Mouse (Mus musculus): ENCODE data around the gene Clip4. TPM values are rescaled to one million over a fixed set of nuclear protein-coding genes. Genes with fewer than 3 reads are reported as not detected.

The Clip4 gene
- total RNA-seq, 1 experiment: 6.1 TPM

GRCm38 (mm10) chr17:71816136-71816864 lies 48.0 kb downstream of the Clip4 start:
- no peak overlapping the region for H3K4me3 ChIP-seq (ENCODE audit: insufficient read depth in 1 of 2, low read depth in 1 of 2, low read length in 2 of 2, poor library complexity in 1 of 2, severe bottlenecking in 1 of 2)
- DNase-seq (ENCODE audit: low read depth, low spot score): no peak
- H3K27ac ChIP-seq (ENCODE audit: insufficient read depth, low read depth, low read length, poor library complexity, severe bottlenecking): no peak overlapping the region
- in situ Hi-C loops (cut with MboI; ENCODE audit: low sequenced_read_pairs in 2 of 2, unreplicated experiment in 2 of 2): no loop called here
- H3K4me1 ChIP-seq (ENCODE audit: control insufficient read depth in 2 of 2, insufficient read depth in 2 of 2, low read length in 2 of 2, poor library complexity in 1 of 2): no peaks in the 10 kb centered on the region; a peak in 1 of 4 replicates
- H3K36me3 ChIP-seq (ENCODE audit: control insufficient read depth, insufficient read depth, low read length, poor library complexity, severe bottlenecking): no peaks in the 10 kb centered on the region
- no peaks in the 10 kb centered on the region for H3K9me3 ChIP-seq (ENCODE audit: control insufficient read depth, insufficient read depth, low read depth, low read length)
- no peak for TF ChIP-seq HCFC1 (IDR thresholded peaks at IDR 0.05; ENCODE audit: borderline replicate concordance, insufficient read depth, low read length)
- H3K9ac ChIP-seq (ENCODE audit: insufficient read depth, low read depth, low read length, poor library complexity, severe bottlenecking): no peak overlapping the region

DNA sequence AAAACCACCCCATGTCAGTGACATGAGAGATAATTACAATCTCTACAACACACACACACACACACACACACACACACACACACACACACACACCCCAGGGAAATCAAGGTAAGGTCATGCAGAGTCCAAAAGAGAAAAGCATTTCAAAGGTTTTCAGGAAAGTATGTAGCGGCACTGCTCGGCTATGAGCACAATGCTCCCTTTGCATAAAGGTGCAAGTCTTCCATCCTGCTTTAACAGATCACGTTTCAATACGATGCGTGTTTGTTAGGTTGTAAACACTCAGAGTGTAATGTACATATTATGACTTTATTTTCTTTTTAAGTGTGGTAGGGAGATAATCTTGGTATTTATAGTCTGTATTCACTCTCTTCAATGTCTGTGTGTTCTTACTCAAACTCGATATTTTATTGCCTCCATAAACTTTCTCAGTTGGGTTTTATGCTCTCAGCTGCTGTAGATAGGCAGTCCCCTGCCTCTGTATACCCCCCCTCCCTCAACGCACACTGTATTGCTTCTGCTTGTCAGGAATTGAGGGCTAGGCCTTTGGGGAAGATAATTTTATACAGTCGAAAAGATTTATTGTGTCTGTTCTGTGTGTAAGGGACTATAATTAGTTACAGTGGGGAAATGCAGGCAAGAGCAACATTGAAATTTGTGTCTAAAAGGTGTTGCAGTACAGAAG lies 55.5 kb downstream of the Clip4 start:
- Histone ChIP-seq H3K36me3 (ENCODE audit: control insufficient read depth, insufficient read depth, low read length, poor library complexity, severe bottlenecking) (peaks cover 2% of the 10 kb centered on the region; the same call in 1 of the 2 replicates), H3K9ac (ENCODE audit: insufficient read depth, low read depth, low read length, poor library complexity, severe bottlenecking) (no peak overlapping the region), H3K9me3 (ENCODE audit: control insufficient read depth, insufficient read depth, low read depth, low read length) (no peaks in the 10 kb centered on the region), H3K4me1 (ENCODE audit: control insufficient read depth in 2 of 2, insufficient read depth in 2 of 2, low read length in 2 of 2, poor library complexity in 1 of 2) (no peaks in the 10 kb centered on the region), H3K4me3 (ENCODE audit: insufficient read depth in 1 of 2, low read depth in 1 of 2, low read length in 2 of 2, poor library complexity in 1 of 2, severe bottlenecking in 1 of 2) (no peak overlapping the region), H3K27ac (ENCODE audit: insufficient read depth, low read depth, low read length, poor library complexity, severe bottlenecking) (no peak overlapping the region)
- DNase-seq (ENCODE audit: low read depth, low spot score): no peak
- TF ChIP-seq ZNF384 (IDR thresholded peaks at IDR 0.05; ENCODE audit: low read depth, low read length) (no peak), CHD2 (IDR thresholded peaks at IDR 0.05; ENCODE audit: low read depth, low read length) (no peak), ZC3H11A (IDR thresholded peaks at IDR 0.05; ENCODE audit: borderline replicate concordance, low read depth, low read length) (no peak), MAFK (IDR thresholded peaks at IDR 0.05; ENCODE audit: insufficient read depth, low read depth, low read length) (no peak), HCFC1 (IDR thresholded peaks at IDR 0.05; ENCODE audit: borderline replicate concordance, insufficient read depth, low read length) (no peak)
- in situ Hi-C loops (cut with MboI; ENCODE audit: low sequenced_read_pairs in 2 of 2, unreplicated experiment in 2 of 2): no loop called here

DNA sequence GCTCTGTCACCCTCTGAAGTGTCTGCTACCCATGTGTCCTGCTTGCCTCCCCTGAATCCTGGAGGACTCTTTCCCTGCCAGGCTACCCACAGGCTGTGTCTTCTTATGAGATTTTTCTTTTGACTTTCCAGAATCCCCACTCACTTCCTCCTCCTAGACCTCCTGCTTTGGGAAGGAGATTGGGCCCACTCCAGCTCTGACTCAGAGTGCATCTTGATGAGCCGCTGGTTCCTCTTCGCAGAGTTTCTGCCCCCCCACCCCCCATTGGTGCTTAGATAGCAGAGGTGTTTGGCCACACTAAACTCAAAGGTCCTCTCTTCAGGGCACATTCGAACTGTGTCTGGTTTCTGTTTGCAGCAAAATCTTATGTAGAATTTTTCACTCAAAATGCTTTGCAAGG lies 58.3 kb downstream of the Clip4 start:
- Histone ChIP-seq H3K36me3 (ENCODE audit: control insufficient read depth, insufficient read depth, low read length, poor library complexity, severe bottlenecking) (peaks cover 2% of the 10 kb centered on the region; the same call in 1 of the 2 replicates), H3K4me3 (ENCODE audit: insufficient read depth in 1 of 2, low read depth in 1 of 2, low read length in 2 of 2, poor library complexity in 1 of 2, severe bottlenecking in 1 of 2) (no peak overlapping the region), H3K9me3 (ENCODE audit: control insufficient read depth, insufficient read depth, low read depth, low read length) (no peaks in the 10 kb centered on the region), H3K9ac (ENCODE audit: insufficient read depth, low read depth, low read length, poor library complexity, severe bottlenecking) (no peak overlapping the region), H3K4me1 (ENCODE audit: control insufficient read depth in 2 of 2, insufficient read depth in 2 of 2, low read length in 2 of 2, poor library complexity in 1 of 2) (no peaks in the 10 kb centered on the region), H3K27ac (ENCODE audit: insufficient read depth, low read depth, low read length, poor library complexity, severe bottlenecking) (no peak overlapping the region)
- in situ Hi-C loops (cut with MboI; ENCODE audit: low sequenced_read_pairs in 2 of 2, unreplicated experiment in 2 of 2): no loop called here
- TF ChIP-seq HCFC1 (IDR thresholded peaks at IDR 0.05; ENCODE audit: borderline replicate concordance, insufficient read depth, low read length) (no peak), CHD2 (IDR thresholded peaks at IDR 0.05; ENCODE audit: low read depth, low read length) (no peak), ZNF384 (IDR thresholded peaks at IDR 0.05; ENCODE audit: low read depth, low read length) (no peak), ZC3H11A (IDR thresholded peaks at IDR 0.05; ENCODE audit: borderline replicate concordance, low read depth, low read length) (no peak)
- DNase-seq (ENCODE audit: low read depth, low spot score): no peak

- no peaks in the 10 kb centered on the region for H3K4me1 ChIP-seq (ENCODE audit: control insufficient read depth in 2 of 2, insufficient read depth in 2 of 2, low read length in 2 of 2, poor library complexity in 1 of 2)
- in situ Hi-C loops (cut with MboI; ENCODE audit: low sequenced_read_pairs in 2 of 2, unreplicated experiment in 2 of 2): no loop called here
- H3K4me3 ChIP-seq (ENCODE audit: insufficient read depth in 1 of 2, low read depth in 1 of 2, low read length in 2 of 2, poor library complexity in 1 of 2, severe bottlenecking in 1 of 2): no peak overlapping the region
- peaks cover 2% of the 10 kb centered on the region; the same call in 1 of the 2 replicates for H3K36me3 ChIP-seq (ENCODE audit: control insufficient read depth, insufficient read depth, low read length, poor library complexity, severe bottlenecking)
- no peaks in the 10 kb centered on the region for H3K9me3 ChIP-seq (ENCODE audit: control insufficient read depth, insufficient read depth, low read depth, low read length)
- no peak overlapping the region for H3K27ac ChIP-seq (ENCODE audit: insufficient read depth, low read depth, low read length, poor library complexity, severe bottlenecking)
- no peak for DNase-seq (ENCODE audit: low read depth, low spot score)
- H3K9ac ChIP-seq (ENCODE audit: insufficient read depth, low read depth, low read length, poor library complexity, severe bottlenecking): no peak overlapping the region
- no peak for TF ChIP-seq CHD2 (IDR thresholded peaks at IDR 0.05; ENCODE audit: low read depth, low read length)
- TF ChIP-seq ZC3H11A (IDR thresholded peaks at IDR 0.05; ENCODE audit: borderline replicate concordance, low read depth, low read length): no peak
- TF ChIP-seq HCFC1 (IDR thresholded peaks at IDR 0.05; ENCODE audit: borderline replicate concordance, insufficient read depth, low read length): no peak
- TF ChIP-seq MAFK (IDR thresholded peaks at IDR 0.05; ENCODE audit: insufficient read depth, low read depth, low read length): no peak
- no peak for TF ChIP-seq ZNF384 (IDR thresholded peaks at IDR 0.05; ENCODE audit: low read depth, low read length)
These were observed 59.4 kb downstream of the Clip4 start for GRCm38 (mm10) chr17:71827627-71828026.
